Mouse (Mus musculus): ENCODE results near the gene Esrra. TPM values are rescaled to one million over a fixed set of nuclear protein-coding genes. Genes with fewer than 3 reads are reported as not detected.

The Esrra gene
- total RNA-seq, 2 experiments from 2014 or later: 86.8 to 89.5 TPM

DNA sequence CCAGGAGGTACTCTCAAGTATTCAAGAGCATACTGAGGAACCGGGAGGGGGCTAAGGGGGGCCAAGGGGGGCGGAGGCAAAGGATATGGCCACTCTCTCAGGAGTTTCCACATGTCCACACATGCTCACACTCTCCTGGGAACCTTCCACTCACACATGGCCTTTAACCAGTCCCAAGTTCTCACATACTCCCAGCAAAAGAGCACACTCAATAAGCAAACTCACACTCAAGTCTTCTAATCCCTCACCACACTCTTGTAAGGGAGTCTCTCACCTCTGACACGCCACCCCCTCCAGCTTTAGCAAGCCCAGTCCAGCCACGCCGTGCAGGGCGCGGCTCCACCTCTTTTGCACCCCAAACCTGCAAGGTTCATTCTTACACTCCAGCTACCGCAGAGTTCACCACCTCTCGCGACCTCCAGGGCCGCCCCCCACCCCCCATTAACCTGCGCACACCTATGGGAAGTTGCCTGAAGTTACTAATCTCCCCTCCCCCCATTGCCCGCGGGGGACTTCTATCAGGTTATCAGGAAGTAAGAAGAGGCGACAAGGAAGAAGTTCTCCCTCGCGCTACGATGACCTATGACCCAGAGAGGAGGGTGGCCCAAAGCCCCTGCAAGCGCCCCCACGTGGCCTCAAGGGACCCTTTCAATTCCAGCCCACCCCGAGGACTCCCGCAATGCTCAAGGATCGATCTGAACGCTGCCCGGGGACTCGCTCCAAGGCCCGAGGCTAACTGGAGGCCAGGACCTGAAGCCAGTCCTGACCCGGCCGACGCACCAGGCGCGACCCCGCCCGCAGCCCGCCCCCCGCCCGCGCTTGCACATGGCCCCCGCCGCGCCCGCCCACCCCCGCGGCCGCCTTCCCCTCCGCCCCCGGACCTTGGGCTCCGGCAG lies 624 bp downstream of the Esrra start:
- DNase-seq: peak; percentile 64

DNA sequence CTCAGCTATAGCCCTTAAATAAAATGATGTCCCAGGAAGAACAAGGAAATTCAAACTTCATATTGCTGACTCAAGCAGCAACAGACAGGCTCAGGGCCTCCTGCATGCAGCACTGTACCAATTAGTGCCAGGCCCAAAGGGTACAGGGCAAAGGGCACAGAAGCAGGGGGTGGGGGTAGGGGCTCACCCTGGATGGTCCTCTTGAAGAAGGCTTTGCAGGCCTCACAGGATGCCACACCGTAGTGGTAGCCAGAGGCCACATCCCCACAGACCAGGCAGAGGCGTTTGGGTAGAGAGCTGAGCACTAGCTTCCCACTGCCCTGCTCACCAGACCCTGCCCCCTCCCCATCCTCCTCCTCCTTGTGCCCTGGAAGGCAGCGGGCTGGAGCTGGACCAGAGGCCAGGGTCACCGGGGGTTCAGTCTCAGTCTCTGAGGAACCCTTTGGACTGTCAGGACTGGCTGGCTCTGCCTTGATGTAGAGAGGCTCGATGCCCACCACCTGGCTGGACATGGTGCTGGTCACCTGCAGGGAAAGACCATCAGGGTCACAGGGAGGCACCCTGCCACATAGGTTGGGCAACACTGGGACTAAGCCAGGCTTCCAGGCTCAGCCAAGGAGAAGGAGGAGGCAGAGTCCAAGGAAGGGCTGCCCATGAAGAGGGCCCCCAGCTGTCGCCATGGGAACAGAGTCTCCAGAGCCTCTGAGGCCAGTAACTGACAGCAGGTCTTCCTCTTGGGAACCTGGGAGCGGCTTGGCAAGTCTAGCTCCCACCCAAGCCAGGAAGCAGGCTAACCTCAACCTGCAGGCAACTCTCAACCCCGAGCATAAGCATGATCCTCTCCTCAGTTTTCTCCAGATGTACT lies 1.5 kb downstream of the Esrra start:
- peak; percentile 65 for DNase-seq

DNA sequence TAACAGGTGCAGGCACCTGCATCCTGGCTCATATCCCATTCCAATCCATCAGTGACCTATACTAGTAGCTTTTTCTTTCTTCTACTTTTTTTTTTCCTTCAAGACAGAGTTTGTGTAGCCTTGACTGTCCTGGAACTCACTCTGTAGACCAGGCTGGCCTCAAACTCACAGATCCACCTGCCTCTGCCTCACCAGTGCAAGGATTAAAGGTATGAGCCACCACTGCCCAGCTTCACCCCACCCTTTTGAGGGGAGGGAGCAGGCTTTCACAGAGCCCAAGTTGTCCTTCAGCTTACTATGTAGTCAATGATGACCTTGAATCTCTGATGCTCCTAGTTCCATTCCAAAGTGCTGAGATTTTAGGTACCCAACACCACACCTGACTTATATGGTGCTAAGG lies 2.2 kb downstream of the Esrra start:
- DNase-seq: no peak

DNA sequence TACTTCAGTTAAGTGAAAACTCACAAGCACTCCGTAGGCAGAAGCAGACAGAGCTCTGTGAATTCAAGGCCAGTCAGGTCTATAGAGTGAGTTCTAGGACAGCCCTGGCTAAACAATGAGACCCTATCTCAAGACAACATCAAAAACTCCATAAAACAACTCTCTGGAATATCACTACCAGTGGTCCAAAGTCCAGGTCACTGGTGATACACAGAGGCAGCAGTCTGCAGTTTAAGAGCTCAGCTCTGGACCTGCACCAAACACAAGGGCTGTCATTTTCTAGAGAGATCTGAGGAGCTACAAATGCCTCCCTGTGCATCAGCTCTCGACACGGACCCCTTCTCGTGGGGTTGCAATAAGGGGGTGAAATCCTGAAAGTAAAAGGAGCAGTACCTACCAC lies 3.3 kb downstream of the Esrra start:
- no peak for DNase-seq

DNA sequence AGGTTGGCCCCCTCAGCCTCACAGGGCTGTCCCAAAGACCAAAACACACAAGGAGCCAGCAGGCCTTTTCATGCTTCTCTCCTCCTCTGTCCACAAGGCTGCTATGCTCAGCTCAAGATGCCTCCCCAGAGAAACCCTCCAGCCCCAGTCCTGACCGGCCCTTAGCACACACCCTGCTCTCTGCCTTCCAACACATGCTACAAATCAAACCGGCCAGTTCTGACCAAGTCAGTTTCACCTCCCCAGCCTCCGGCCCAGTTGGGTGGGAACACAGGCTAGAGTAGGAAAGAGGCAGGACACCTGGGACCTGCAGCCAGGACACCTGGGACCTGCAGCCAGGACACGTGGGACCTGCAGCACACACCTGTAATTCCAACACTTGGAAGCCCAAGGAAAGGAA lies 5.1 kb downstream of the Esrra start:
- DNase-seq: no peak

DNA sequence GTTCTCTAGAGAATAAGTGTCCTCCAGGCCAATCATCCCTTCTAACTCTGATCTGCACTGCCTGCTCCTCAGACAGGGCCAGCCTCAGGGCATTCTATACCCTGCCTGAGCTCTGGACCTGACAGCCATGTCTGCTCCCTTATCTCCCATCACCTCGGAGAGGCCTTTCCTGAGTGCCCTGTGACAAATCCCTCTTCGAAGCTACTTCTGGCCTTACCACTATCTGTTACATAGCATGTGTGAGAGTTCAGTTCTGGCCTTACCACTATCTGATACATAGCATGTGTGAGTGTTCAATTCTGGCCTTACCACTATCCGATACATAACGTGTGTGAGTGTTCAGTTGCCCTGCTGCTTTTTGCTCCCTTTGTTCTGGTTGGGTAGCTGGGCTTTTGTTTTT lies 6.3 kb downstream of the Esrra start:
- no peak for DNase-seq

DNA sequence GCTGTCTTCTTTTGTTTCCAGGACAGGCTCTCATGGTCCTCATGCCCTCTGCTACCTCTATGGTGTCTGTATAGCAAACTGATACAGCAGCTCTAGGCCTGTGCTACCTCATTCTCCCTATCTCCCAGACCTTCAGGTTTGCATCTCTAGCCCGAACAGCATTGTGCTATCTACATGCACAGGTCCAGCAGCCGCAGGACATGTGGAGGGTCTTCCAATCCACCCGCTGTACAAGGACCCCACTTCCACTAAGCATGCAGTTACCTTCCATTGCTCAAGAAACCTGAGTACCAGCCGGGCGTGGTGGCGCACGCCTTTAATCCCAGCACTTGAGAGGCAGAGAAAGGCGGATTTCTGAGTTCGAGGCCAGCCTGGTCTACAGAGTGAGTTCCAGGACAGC lies 7.1 kb downstream of the Esrra start:
- DNase-seq: no peak

DNA sequence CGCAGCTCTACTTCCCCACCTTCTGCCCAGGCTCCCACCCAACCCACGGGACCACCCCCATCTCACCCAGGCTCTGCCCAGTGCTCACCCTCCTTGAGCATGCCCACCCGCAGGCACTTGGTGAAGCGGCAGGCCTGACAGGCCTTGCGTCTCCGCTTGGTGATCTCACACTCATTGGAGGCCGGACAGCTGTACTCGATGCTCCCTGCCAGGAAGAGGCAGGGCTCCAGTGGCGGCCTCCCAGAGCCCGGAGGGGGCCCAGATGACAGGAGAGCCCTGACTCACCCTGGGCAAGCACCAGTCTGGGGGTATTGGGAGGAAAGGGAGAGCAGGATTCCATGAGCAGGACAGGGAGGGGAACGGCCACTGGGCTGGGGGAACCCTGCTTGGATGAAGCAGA lies 7.6 kb downstream of the Esrra start:
- DNase-seq: no peak

DNA sequence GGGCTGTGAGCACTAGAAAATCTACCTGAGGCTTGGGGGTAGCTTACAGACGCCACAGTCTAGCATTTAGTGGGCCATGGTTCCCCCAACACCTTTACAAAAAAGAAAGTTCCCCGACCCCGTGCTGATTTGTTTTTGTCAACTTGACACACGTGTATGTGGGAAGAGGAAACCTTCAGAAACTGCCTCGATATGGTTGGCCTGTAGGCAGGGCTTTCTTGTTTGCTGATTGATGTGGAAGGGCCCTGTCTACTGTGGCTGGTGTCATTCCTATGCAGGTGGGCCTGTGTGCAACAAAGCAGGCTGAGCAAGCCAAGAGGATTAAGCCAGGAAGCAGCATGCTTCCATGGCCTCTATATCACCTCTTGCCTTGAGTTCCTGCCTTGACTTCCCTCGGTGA lies 8.6 kb downstream of the Esrra start:
- no peak for DNase-seq

DNA sequence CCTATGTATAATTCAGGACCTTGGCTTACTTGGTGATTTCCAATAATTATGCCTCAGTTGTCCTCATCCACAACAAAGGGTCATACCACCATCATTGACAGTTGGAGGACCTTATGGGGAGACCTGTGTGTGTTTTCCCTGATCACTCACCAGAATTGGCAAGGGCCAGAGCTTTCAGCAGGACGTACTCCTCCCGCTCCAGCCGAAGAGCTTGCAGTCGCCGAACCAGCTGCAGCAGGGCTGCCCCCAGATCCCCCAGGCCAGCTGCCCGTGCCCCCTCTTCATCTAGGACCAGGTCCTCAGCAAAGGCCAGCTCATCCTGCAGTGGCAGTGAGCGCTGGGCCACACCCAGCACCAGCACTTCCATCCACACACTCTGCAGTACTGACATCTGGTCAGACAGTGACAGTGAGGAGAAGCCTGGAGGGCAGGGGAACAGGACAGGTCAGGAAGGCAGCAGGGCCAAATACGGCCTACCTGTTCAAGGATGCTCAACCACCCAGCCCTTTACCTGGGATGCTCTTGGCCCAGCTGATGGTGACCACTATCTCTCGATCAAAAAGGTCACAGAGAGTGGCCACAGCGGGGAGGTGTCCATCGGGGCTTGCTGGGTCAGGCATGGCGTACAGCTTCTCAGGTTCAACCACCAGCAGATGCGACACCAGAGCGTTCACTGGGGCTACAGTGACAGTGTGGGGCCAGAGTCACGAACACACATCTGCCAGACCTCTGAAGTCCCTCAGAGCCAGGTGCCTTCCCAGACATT lies 9.2 kb downstream of the Esrra start:
- no peak for DNase-seq

DNA sequence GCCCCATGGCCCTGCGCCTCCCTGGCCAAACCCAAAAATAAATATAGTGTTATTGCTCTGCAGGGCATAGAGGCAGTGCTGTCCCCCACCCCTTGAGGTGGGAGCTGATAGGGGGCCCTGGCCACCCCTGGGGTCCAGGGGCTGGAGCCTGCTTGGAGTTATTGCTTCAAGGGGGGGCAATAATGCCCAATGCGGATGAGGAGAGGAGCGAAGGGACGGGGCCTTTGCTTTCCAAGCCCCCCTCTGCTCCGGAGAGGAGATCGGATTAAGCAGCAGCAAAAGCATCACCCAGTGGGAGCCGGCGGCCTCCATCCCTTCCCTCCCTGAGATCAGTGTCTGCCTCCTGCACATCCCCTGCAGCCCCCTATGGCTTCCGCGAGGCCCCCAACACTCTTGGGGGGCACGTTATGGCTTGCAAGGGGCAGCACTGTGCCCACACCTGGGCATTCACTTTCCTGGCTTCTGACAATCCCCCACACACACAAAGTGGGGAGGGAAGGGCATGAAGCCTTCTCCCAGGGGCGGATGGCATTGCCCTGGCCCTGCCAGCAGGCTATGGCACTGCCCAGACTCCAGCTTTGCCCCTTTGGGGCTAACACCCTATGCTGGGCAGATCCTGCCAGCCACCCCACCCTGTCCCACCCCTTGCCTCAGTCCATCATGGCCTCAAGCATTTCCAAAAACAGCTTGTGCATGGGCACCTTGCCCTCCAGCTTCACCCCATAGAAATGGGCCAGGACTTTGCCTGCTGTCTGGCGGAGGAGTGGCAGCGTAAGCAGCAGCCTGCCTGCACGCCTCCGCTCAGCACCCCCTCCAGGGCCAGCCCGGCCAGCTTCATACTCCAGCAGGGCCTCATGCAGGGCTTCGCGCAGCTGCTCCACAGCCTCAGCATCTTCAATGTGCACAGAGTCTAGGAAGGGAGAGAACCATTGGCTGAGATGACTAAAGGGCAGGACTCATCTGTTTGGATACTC lies 10.2 kb downstream of the Esrra start:
- DNase-seq: no peak

DNA sequence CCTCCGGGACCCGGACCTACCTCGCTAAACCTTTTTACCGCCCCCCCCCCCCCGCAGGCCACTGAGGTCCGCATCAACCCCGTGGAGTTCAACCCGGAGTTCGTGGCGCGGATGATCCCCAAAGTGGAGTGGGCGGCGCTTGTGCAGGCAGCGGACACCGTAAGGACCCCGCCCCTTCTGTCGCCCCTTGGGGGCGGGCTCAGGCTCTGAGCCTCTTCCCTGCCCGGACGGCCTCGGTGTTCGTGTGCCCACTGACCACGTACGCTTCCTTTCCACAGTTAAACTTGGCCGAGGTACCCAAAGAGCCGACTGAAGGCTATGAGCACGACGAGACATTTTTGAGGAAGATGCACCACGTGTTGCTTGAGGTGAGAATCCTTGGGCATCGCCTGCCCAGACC lies 11.3 kb downstream of the Esrra start:
- DNase-seq: peak; percentile 70

DNA sequence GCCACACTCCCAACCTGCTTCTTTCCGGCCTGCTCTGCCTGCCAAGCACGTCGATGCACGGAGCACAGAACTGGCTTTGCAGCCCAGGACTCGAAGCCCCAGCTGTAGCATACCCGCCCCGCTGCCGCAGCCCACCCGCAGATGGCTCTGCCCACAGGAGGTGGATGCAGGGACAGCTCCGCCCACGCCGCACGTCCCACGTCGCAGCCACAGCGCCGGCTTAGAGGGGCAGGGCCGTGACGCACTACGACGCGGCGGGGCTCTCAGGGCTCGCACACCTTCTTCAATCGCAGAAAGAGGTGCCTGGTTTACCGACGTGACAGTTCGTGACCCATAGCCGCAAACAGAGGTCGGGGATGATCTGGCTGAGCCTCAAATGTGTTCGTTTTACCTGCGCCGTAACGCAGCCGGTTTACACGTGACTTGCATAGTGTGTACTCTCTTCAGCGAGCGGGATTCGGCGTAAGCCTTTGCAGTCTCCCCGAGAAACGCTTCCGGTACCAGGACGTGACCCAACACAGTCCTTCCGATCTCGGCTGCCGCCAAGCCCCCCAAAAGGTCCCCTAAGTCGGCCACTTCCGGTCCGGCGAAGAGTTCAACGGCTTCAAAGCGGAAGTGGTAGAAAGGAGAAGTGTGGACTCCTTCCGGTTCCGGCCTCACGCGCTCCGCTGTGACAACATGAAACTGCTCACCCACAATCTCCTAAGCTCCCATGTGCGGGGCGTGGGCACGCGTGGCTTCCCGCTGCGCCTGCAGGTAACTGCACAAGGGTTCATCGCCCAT lies 11.9 kb downstream of the Esrra start, which contains the start of the genes Trmt112 and Prdx5:
Trmt112 (plus strand) TSS at position 192 of the 783 bp plus-strand sequence.
Prdx5 (minus strand) TSS at position 600 of the 783 bp plus-strand sequence.
- peak; percentile 92 for DNase-seq

DNA sequence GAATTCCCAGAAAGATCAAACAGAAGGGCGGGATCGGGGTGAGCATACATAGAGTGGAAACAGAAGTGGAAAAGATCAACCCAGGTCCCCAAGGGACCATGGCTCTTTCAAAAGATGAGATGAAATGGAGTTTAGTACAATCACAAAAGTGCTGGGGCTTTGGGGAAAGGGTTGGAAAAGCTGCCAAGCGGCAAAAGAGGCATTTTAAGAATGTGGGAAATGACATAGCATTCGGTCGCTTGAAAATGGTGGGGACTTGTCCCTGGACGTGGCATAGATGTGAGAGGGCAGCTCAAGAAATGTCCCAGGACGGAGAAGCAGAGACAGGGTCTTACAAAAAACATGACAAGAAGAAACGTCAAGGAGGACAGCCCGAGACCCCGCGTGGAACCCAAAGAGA lies 12.6 kb downstream of the Esrra start:
- no peak for DNase-seq

DNA sequence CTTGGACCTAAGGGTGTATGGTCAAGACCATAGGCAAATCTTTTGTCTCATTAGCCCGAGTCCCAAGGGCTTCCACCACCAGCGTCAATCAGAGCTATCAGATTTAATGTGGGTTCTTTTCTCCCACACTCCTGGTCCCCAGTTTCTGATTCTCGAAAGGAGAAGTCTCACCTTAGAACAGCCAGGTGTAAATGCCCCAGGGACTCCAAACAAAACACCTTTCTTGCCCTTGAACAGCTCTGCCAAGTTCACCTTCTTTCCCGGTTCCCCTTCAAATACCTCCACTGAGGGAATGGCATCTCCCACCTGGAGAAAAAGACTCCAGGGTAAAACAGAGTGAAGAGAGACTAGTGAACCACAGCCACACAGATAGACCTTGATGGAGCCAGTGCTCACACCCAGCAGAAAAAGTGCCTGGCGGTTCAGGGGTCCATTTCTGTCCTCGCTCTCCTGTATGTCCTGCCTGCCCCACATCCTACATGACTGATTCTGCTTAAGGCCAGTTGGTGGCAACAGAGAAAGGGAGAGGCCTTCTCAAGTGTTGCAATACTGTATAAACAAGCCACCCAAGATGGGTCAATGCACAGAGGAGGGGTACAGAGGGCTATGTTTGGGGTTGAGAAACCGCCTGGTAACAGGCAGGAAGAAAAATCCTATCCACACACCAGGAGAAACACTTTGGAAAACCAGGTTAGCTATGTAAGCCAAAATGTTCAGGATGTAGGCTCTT lies 13.6 kb downstream of the Esrra start:
- no peak for DNase-seq

DNA sequence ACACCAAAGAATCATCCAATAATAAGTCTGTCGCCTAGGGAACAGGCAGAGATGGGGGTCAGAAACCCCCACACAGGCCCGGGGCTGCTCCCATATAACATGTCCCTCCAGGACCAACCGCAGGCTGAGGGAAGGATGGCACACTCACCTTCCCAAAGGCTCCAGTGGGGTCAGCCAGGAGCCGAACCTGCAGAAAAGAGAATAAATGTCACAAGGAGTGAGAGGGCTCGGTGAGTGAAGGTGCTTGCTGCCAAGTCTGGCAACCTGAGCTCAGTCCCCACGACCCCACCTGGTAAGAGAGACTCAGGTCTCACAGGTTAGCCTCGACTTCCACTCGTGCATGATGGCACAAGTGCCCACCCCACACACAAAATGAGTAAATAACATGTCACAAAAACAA lies 14.5 kb downstream of the Esrra start:
- DNase-seq: no peak

DNA sequence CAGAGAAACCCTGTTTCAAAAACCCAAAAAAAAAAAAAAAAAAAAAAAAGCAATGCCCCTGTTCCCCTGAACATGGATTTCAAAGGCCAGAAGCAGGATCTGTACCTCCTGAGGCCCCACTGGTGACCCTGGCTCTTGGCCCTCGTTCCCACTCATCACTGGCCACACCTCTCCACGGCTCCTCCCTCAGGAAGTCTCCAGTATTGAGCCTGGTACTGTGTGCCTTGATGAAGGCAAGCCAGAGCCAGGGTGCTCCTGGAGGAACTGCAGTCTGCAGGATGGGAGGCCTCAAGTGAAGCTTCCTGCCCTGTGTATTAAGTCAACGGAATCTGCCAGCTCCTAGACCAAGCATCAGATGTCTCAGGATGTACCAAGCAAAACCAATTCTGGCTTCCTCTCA lies 15.4 kb downstream of the Esrra start:
- DNase-seq: no peak

DNA sequence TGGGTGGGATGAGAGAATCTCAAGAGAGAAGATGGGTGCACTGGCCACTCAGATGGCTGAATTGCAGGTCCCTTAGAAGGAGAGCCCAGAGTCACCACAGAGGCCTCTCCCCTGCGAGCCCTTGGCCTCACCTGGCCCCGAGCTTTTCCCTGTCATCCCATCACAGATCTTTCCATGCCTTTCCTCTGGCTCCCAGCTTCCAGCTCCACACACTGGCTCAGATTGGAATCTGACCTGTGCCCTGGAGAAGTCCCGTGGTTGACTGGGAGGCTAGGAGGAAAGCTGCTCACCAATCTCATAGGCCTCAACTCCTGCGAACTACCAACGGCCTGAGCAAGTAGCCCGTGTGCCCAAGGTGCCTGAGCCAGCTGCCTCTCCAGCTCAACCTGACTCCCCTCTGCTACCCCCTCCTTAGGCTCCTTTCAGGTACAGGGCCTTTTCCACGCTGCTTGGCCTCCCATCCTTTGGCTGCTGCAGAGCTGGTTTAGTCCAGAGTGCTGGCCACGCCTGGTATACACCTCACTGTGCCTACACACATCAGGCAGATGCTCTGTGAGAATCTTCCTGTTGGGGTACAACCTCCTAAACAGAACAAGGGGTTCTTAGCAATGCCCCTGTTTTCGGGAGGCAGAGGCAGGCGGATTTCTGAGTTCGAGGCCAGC lies 16.0 kb downstream of the Esrra start:
- DNase-seq: no peak

DNA sequence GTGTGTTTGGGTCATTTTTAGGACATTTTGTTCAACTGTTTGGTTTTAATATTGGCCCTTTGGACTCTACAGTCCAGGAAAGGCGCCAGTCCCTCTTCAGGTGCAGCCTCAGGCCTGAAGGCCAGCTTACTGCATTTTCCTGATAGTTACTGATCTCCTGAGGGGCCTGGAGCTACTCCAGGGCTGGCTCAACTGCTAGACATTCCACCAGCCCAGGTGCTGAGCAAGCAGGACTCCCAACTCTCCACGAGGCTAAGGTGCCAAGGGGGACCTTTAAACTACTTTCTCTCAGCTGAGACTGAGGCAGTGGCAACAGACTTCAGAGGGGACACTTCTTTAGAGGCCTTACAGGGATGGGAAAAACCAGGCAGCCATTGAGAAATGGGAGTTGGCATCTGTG lies 16.8 kb downstream of the Esrra start:
- DNase-seq: no peak

Data from gastrocnemius, postnatal 25 days (tissue).